Mouse (Mus musculus) bone marrow macrophage, adult 2 months (primary cell): ENCODE results near the gene Esyt3. TPM values are rescaled to one million over a fixed set of nuclear protein-coding genes. Genes with fewer than 3 reads are reported as not detected.
A peak's percentile ranks its signal among the peaks of the same experiment; 100 is the strongest.

Experiments used
- H3K27ac ChIP-seq: 2 replicates; pipeline ENCODE4 v1.5.1; 2012; ENCODE audit warnings: low read depth, low read length; ENCODE audit not compliant: insufficient read depth
- H3K4me1 ChIP-seq: 2 replicates; pipeline ENCODE4 v1.6.1; 2012; ENCODE audit warnings: low read length; ENCODE audit not compliant: control insufficient read depth, insufficient read depth
- H3K4me3 ChIP-seq: 2 replicates; pipeline ENCODE4 v1.5.1; 2012; ENCODE audit warnings: mild to moderate bottlenecking, low read length, moderate library complexity; ENCODE audit not compliant: insufficient read depth
- CTCF ChIP-seq: IDR thresholded peaks from 2 replicates; pipeline ENCODE4 v1.5.1; 2012; ENCODE audit warnings: low read depth, mild to moderate bottlenecking, low read length, moderate library complexity
- POLR2A ChIP-seq: IDR thresholded peaks from 2 replicates; pipeline ENCODE4 v1.6.1; 2012; ENCODE audit warnings: mild to moderate bottlenecking, low read depth, low read length, borderline replicate concordance
- polyA plus RNA-seq: library from polyadenylated mRNA; stranded (reverse); fragments of >200 nt; gene quantifications from 2 replicates; pipeline ENCODE4 v1.2.4, GENCODE M21; 2012; ENCODE audit not compliant: missing spikeins, insufficient read depth, insufficient read length

Gene Esyt3
- polyA plus RNA-seq, 1 experiment = not detected

DNA sequence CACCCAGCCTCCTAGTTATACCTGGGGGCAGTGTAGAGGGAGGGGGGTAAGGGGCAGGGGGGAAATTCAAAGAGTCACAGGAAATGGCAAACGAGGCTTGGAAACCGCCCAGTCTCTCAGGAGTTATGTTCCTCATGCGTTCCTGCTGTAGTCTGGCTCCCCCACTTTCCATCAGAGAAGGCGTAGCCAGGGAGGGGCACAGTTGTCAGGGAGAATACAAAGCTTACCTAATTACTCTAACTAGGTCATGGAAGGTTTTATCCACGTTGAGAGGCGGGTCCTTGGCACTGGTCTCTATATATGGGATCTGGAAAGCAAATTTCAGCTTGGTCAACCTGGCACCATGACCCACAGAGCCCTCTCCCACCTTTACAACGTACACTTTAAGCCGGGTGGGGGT is 31.1 kb upstream of the Esyt3 start:
- Histone ChIP-seq H3K27ac (no peak overlapping the region), H3K4me1 (peaks cover 7% of the 10 kb centered on the region; the same call in 1 of the 2 replicates), H3K4me3 (no peak overlapping the region)
- TF ChIP-seq CTCF = no peak
- no peak for TF ChIP-seq POLR2A

DNA sequence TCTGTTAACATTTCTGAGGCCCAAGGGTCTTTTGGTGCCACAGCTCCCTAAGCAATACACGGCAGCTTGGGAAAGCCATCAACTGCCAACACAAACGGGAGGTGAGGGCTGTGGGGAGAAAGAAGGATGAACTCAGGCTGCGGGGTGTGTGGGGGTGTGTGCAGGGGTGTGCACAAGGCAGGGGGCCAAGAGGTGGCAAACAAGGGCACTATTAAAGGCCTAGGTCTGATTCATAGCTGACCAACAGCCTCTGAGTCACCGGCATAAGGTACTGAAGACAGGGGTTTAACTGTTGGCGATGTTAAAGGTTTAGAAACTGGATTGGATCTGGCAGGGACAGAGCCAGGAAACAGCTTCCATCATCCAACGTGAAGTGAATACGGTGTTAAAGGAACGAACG is 30.5 kb upstream of the Esyt3 start:
- Histone ChIP-seq H3K27ac (no peak overlapping the region), H3K4me3 (no peak overlapping the region), H3K4me1 (peaks cover 7% of the 10 kb centered on the region; the same call in 1 of the 2 replicates)
- TF ChIP-seq POLR2A = no peak
- TF ChIP-seq CTCF = no peak

DNA sequence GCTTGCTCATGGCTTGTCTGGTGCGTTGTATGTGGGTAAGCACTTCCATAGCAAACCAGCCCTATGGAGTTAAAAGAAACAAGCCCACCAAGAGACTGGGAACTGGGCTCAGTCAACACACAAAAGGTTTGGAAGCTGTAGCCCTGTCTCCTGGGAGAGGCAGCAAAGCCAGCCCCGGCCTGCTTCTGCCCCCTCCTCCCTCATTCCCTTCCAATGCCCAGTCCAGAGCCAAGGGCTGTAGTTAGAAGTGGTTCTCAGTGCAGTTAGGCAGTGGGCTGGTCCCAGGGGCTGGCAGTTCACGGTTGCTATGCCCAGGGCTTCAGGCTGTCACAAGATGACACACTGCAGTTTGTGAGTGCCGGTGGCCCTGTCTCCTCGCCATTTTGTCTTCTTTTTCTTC is 29.7 kb upstream of the Esyt3 start:
- no peak for TF ChIP-seq POLR2A
- no peak for TF ChIP-seq CTCF
- Histone ChIP-seq H3K4me1 (peaks cover 8% of the 10 kb centered on the region; the same call in 1 of the 2 replicates), H3K27ac (no peak overlapping the region), H3K4me3 (no peak overlapping the region)

DNA sequence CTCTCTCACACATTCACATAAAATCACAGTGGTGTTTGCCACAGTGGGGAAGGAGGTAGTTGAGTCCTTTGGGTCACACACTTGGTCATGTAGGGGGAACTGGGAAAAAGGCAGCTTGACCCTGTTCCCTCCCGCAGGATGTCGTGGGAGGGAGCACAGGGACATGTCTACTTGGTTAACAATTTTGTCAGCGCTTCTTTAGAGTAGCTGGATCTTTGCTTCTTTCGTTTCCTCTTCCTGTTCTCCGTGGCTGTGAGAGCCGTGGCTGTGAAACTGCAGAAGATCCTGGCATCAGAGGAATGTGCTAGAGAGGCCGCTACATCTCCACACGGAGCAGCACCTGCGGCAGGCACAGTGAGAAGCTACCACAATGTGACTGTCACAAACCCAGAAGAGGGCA is 24.2 kb upstream of the Esyt3 start:
- TF ChIP-seq POLR2A (no peak), CTCF (no peak)
- Histone ChIP-seq H3K4me3 (no peak overlapping the region), H3K27ac (no peak overlapping the region), H3K4me1 (peaks cover 23% of the 10 kb centered on the region)

DNA sequence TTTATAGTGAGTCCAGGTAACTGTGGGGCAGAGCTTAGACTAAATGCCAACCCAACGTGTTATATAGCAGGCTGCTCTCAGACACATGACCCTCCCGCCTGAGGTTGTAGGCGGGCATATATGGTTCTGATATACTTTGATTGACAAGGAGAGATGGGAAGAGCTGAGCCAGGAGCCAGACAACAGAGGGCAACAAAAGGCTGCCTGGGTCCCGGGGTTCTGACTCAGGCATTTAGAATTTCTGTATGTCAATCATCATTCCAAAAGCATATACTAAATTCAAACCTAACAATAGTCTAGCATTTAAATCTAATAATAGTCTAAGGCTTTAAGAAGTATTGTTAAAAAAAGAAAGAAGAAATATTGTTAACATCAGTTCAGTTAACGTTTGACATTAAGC is 20.8 kb upstream of the Esyt3 start:
- Histone ChIP-seq H3K27ac (no peak overlapping the region), H3K4me3 (no peak overlapping the region), H3K4me1 (peaks cover 23% of the 10 kb centered on the region)
- TF ChIP-seq CTCF = no peak
- no peak for TF ChIP-seq POLR2A

DNA sequence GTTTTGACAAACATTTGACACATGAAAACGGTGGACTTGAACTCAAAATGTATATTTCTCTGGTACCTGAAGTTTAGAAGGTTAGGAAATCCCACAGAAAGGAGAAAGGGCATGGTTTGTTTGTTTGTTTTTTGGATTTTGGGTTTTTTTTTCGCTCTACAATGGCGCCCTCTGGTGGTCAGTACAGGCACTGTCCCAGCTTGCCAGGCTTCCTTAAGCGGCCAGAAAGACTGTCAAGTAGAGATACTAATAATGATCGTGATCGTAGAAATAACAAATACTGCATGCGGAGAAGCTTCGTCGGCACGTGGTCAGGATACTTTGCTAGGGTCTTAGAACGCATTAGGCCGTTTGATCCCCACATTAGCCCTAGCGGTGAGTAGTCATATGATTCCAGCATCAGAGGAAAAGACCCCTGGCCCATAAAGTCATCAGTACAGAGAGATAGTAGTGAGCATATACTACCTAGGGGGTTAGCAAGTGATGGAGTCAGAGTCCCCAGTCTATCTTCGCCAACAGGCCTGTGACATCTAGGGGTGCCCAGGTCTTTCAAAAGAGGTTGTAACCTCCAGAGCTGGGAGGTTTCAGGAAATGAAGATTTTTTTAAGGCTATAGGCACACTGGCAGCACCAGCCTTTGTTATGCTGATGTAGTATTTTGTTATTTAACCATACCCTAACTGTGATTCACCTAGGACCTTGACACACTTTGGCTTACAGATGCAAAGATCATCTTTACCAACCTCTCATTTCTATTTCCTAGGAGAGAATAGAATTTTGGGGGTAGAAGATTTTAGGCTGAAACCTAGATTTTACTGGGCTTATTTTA is 18.4 kb upstream of the Esyt3 start:
- Histone ChIP-seq H3K27ac (no peak overlapping the region), H3K4me3 (no peak overlapping the region), H3K4me1 (peaks cover 18% of the 10 kb centered on the region)
- TF ChIP-seq CTCF (peak; percentile 97), POLR2A (no peak)

DNA sequence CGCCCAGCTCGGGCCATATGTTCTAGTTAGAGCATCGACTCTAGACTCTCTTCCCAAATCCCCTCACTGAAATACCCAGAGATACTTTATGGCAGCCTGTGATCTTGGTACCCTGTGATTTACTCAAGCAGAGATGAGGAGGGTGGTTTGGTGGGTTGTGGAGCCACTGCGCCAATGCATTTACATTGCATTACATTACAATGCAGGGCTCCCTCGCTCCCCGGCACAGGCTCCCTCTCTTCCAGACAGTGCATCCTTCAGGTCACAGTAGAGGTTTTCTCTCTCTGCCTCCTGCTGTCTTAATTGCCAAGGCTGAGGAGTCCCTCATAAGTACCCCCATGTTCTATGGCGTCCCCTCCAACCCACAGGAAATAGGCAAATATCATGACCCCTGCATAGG is 10.1 kb upstream of the Esyt3 start:
- Histone ChIP-seq H3K4me3 (no peak overlapping the region), H3K27ac (no peak overlapping the region), H3K4me1 (no peaks in the 10 kb centered on the region)
- TF ChIP-seq CTCF (no peak), POLR2A (no peak)

DNA sequence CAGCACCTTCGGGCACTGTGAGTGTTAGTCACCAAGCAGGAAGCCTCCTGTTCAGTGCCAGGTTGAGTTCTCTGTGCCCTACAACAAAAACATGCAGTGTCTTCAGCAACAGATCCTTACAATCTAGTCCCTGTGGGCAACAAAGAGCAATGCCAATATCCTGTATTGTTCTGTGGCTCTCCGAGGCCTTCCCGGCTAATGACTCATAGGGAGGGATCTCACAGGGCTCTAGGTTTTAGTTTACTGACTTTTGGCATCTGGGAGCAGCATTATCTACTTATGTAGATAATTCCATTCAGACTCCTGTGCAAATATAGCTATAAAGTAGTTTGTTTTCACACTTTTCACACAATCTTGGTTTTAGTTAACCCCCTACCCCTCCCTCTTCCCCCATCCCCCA is 7.5 kb upstream of the Esyt3 start:
- no peak for TF ChIP-seq POLR2A
- TF ChIP-seq CTCF = no peak
- Histone ChIP-seq H3K27ac (no peak overlapping the region), H3K4me1 (no peaks in the 10 kb centered on the region; the same call in 1 of the 2 replicates), H3K4me3 (no peak overlapping the region)

DNA sequence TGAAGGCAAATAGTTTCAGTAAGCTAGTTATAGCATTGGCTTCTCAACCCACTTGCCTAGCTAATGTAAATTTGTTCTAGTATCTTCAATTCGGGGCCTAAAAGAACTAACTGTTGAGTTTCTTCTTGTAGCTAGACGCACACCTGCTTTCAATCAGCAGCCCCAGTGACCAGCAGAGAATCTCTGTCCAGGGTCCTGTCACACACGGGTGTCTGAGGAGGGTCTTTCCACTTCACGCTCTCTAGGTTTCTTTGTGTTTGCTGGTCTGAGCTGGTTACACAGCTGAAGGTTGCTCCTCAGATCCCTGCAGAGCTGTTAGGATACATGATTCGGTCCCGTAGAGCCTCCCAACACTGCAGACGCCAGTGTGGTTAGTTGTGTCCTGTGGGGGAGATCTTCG is 4.7 kb upstream of the Esyt3 start:
- TF ChIP-seq POLR2A (no peak), CTCF (no peak)
- H3K27ac ChIP-seq = no peak overlapping the region
- no peak overlapping the region for H3K4me3 ChIP-seq

DNA sequence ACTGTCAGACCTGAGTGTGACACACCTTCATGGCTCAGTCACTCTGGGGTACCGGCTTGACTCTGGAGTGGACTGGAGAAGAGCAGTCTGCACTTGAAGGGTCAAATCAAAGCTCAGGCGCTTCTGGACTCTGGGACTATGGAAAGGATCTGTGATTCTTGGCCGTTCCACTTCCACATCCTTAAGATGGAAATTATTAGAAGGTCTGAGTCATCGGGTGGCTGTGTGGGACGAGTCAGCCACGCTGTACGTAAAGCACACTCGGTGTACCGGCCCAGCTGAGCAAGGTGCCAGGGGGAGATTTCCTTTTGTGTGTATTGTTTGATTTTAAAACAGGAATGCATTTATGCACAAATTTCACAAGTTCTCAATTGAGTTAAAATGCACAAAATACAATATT is 3.6 kb upstream of the Esyt3 start:
- peaks cover 4% of the 10 kb centered on the region; the same call in 1 of the 2 replicates for H3K4me1 ChIP-seq
- no peak for TF ChIP-seq CTCF
- no peak for TF ChIP-seq POLR2A
- H3K4me3 ChIP-seq = no peak overlapping the region
- H3K27ac ChIP-seq = no peak overlapping the region

More for the DNA sequence above, 4.7 kb upstream of the Esyt3 start:
- H3K4me1 ChIP-seq = peaks cover 4% of the 10 kb centered on the region; the same call in 1 of the 2 replicates
